Mouse (Mus musculus) liver, embryonic 14.5 days (tissue): Measurements from ENCODE around the gene Timm8b.

Source experiments
- CTCF ChIP-seq: IDR thresholded peaks from 2 replicates; pipeline ENCODE4 v1.5.1; 2016; ENCODE audit warnings: antibody characterized with exemption, low read depth, control low read depth
- EP300 ChIP-seq: IDR thresholded peaks from 2 replicates; pipeline ENCODE4 v1.6.1; 2016; ENCODE audit warnings: antibody characterized with exemption, low read depth

GRCm38 (mm10) chr9:50646826-50647370 lies 43.2 kb downstream of the Timm8b start:
- TF ChIP-seq CTCF (no peak), EP300 (no peak)
